Mouse (Mus musculus): ENCODE results near the gene Ddc. TPM values are rescaled to one million over a fixed set of nuclear protein-coding genes. Genes with fewer than 3 reads are reported as not detected.

The Ddc gene
- polyA plus RNA-seq, 1 experiment from 2014 or later, result 51.8 TPM

- H3K4me1 ChIP-seq (replicated peaks), result peaks cover 27% of the 10 kb centered on the region
- 77% methylated on average over 4 of the region's 4 CpGs for WGBS
Measured at GRCm38 (mm10) chr11:11805951-11806350, 92.0 kb downstream of the Ddc start.

GRCm38 (mm10) chr11:11804421-11804820, 93.5 kb downstream of the Ddc start:
- H3K9me3 ChIP-seq (replicated peaks), result no peaks in the 10 kb centered on the region
- no peak for ATAC-seq (ENCODE audit: insufficient number of reproducible peaks, low FRiP score)
- H3K27me3 ChIP-seq (replicated peaks), result no peaks in the 10 kb centered on the region
- H3K4me3 ChIP-seq, result no peak overlapping the region
- peaks cover 52% of the 10 kb centered on the region for H3K36me3 ChIP-seq
- 84% methylated on average over 5 of the region's 5 CpGs for WGBS
- H3K9ac ChIP-seq, result no peak overlapping the region
- H3K4me2 ChIP-seq, result no peak overlapping the region
- peaks cover 20% of the 10 kb centered on the region for H3K4me1 ChIP-seq (replicated peaks)
- H3K27ac ChIP-seq (ENCODE audit: poor library complexity, severe bottlenecking), result no peak overlapping the region

More at GRCm38 (mm10) chr11:11805951-11806350, 92.0 kb downstream of the Ddc start:
- H3K4me2 ChIP-seq, result no peak overlapping the region
- H3K27me3 ChIP-seq (replicated peaks), result no peaks in the 10 kb centered on the region
- no peaks in the 10 kb centered on the region for H3K9me3 ChIP-seq (replicated peaks)
- H3K9ac ChIP-seq, result no peak overlapping the region
- ATAC-seq (ENCODE audit: insufficient number of reproducible peaks, low FRiP score), result no peak
- H3K27ac ChIP-seq (ENCODE audit: poor library complexity, severe bottlenecking), result no peak overlapping the region
- peaks cover 45% of the 10 kb centered on the region for H3K36me3 ChIP-seq
- no peak overlapping the region for H3K4me3 ChIP-seq

- H3K4me2 ChIP-seq, result no peak overlapping the region
- ATAC-seq (ENCODE audit: insufficient number of reproducible peaks, low FRiP score), result no peak
- H3K4me3 ChIP-seq, result no peak overlapping the region
- H3K27me3 ChIP-seq (replicated peaks), result no peaks in the 10 kb centered on the region
- H3K9ac ChIP-seq, result no peak overlapping the region
- no peak overlapping the region for H3K27ac ChIP-seq (ENCODE audit: poor library complexity, severe bottlenecking)
- 85% methylated on average over 9 of the region's 9 CpGs for WGBS
- H3K9me3 ChIP-seq (replicated peaks), result no peaks in the 10 kb centered on the region
- H3K4me1 ChIP-seq (replicated peaks), result peaks cover 16% of the 10 kb centered on the region
- H3K36me3 ChIP-seq, result peaks cover 76% of the 10 kb centered on the region
Measured at GRCm38 (mm10) chr11:11801067-11801466, 96.9 kb downstream of the Ddc start.

GRCm38 (mm10) chr11:11800304-11800703, 97.6 kb downstream of the Ddc start:
- Histone ChIP-seq H3K27ac (ENCODE audit: poor library complexity, severe bottlenecking) (no peak overlapping the region), H3K36me3 (peaks cover 73% of the 10 kb centered on the region), H3K4me1 (replicated peaks) (peaks cover 16% of the 10 kb centered on the region), H3K27me3 (replicated peaks) (no peaks in the 10 kb centered on the region), H3K4me3 (no peak overlapping the region), H3K9ac (no peak overlapping the region), H3K9me3 (replicated peaks) (no peaks in the 10 kb centered on the region), H3K4me2 (no peak overlapping the region)
- ATAC-seq (ENCODE audit: insufficient number of reproducible peaks, low FRiP score), result no peak
- 94% methylated on average over 3 of the region's 3 CpGs for WGBS

GRCm38 (mm10) chr11:11798690-11799089, 99.3 kb downstream of the Ddc start:
- Histone ChIP-seq H3K4me2 (no peak overlapping the region), H3K9ac (no peak overlapping the region), H3K27ac (ENCODE audit: poor library complexity, severe bottlenecking) (no peak overlapping the region), H3K4me1 (replicated peaks) (peaks cover 16% of the 10 kb centered on the region), H3K27me3 (replicated peaks) (no peaks in the 10 kb centered on the region), H3K4me3 (no peak overlapping the region), H3K9me3 (replicated peaks) (no peaks in the 10 kb centered on the region), H3K36me3 (peaks cover 59% of the 10 kb centered on the region)
- ATAC-seq (ENCODE audit: insufficient number of reproducible peaks, low FRiP score), result no peak
- WGBS, result 95% methylated on average over 1 of the region's 1 CpGs

- Histone ChIP-seq H3K4me1 (replicated peaks) (no peaks in the 10 kb centered on the region), H3K27ac (ENCODE audit: poor library complexity, severe bottlenecking) (no peak overlapping the region), H3K9me3 (replicated peaks) (no peaks in the 10 kb centered on the region), H3K9ac (no peak overlapping the region), H3K27me3 (replicated peaks) (no peaks in the 10 kb centered on the region), H3K4me2 (no peak overlapping the region), H3K4me3 (no peak overlapping the region), H3K36me3 (peaks cover 30% of the 10 kb centered on the region)
- WGBS, result 74% methylated on average over 1 of the region's 1 CpGs
- ATAC-seq (ENCODE audit: insufficient number of reproducible peaks, low FRiP score), result no peak
Measured at GRCm38 (mm10) chr11:11794626-11795025, 103.3 kb downstream of the Ddc start.

GRCm38 (mm10) chr11:11788521-11788974, 109.4 kb downstream of the Ddc start:
- WGBS, result under 1% methylated on average over 8 of the region's 8 CpGs
- Histone ChIP-seq H3K4me2 (peak overlapping the region; percentile 51), H3K27me3 (replicated peaks) (no peaks in the 10 kb centered on the region), H3K4me1 (replicated peaks) (no peaks in the 10 kb centered on the region), H3K9ac (no peak overlapping the region), H3K4me3 (peak overlapping the region; percentile 8; the same call in 1 of the 2 replicates), H3K9me3 (replicated peaks) (no peaks in the 10 kb centered on the region), H3K36me3 (no peaks in the 10 kb centered on the region), H3K27ac (ENCODE audit: poor library complexity, severe bottlenecking) (no peak overlapping the region)
- peak; percentile 90 for ATAC-seq (ENCODE audit: insufficient number of reproducible peaks, low FRiP score)

GRCm38 (mm10) chr11:11785457-11785856, 112.5 kb downstream of the Ddc start:
- Histone ChIP-seq H3K9ac (no peak overlapping the region), H3K36me3 (no peaks in the 10 kb centered on the region), H3K4me1 (replicated peaks) (no peaks in the 10 kb centered on the region), H3K27me3 (replicated peaks) (no peaks in the 10 kb centered on the region), H3K4me3 (no peak overlapping the region), H3K4me2 (no peak overlapping the region), H3K9me3 (replicated peaks) (no peaks in the 10 kb centered on the region), H3K27ac (ENCODE audit: poor library complexity, severe bottlenecking) (no peak overlapping the region)
- 51% methylated on average over 6 of the region's 6 CpGs for WGBS
- no peak for ATAC-seq (ENCODE audit: insufficient number of reproducible peaks, low FRiP score)

- no peaks in the 10 kb centered on the region for H3K9me3 ChIP-seq (replicated peaks)
- no peak for ATAC-seq (ENCODE audit: insufficient number of reproducible peaks, low FRiP score)
- H3K4me1 ChIP-seq (replicated peaks), result no peaks in the 10 kb centered on the region
- H3K4me3 ChIP-seq, result no peak overlapping the region
- no peak overlapping the region for H3K27ac ChIP-seq (ENCODE audit: poor library complexity, severe bottlenecking)
- H3K27me3 ChIP-seq (replicated peaks), result no peaks in the 10 kb centered on the region
- H3K9ac ChIP-seq, result no peak overlapping the region
- 82% methylated on average over 8 of the region's 8 CpGs for WGBS
- H3K4me2 ChIP-seq, result no peak overlapping the region
- no peaks in the 10 kb centered on the region for H3K36me3 ChIP-seq
Measured at GRCm38 (mm10) chr11:11781728-11782127, 116.2 kb downstream of the Ddc start.

- WGBS, result 85% methylated on average over 6 of the region's 6 CpGs
- ATAC-seq (ENCODE audit: insufficient number of reproducible peaks, low FRiP score), result no peak
Measured at GRCm38 (mm10) chr11:11778345-11778744, 119.6 kb downstream of the Ddc start.

GRCm38 (mm10) chr11:11777796-11778195, 120.1 kb downstream of the Ddc start:
- ATAC-seq (ENCODE audit: insufficient number of reproducible peaks, low FRiP score), result no peak
- Histone ChIP-seq H3K4me1 (replicated peaks) (no peaks in the 10 kb centered on the region), H3K27ac (ENCODE audit: poor library complexity, severe bottlenecking) (no peak overlapping the region), H3K9ac (no peak overlapping the region), H3K36me3 (no peaks in the 10 kb centered on the region), H3K4me3 (no peak overlapping the region), H3K27me3 (replicated peaks) (no peaks in the 10 kb centered on the region), H3K4me2 (no peak overlapping the region), H3K9me3 (replicated peaks) (no peaks in the 10 kb centered on the region)
- WGBS, result 73% methylated on average over 2 of the region's 2 CpGs

More at GRCm38 (mm10) chr11:11778345-11778744, 119.6 kb downstream of the Ddc start:
- no peaks in the 10 kb centered on the region for H3K36me3 ChIP-seq
- H3K4me2 ChIP-seq, result no peak overlapping the region
- no peaks in the 10 kb centered on the region for H3K9me3 ChIP-seq (replicated peaks)
- H3K27ac ChIP-seq (ENCODE audit: poor library complexity, severe bottlenecking), result no peak overlapping the region
- H3K27me3 ChIP-seq (replicated peaks), result no peaks in the 10 kb centered on the region
- H3K4me1 ChIP-seq (replicated peaks), result no peaks in the 10 kb centered on the region
- H3K9ac ChIP-seq, result no peak overlapping the region
- no peak overlapping the region for H3K4me3 ChIP-seq

GRCm38 (mm10) chr11:11777246-11777645, 120.7 kb downstream of the Ddc start:
- no peaks in the 10 kb centered on the region for H3K4me1 ChIP-seq (replicated peaks)
- H3K9me3 ChIP-seq (replicated peaks), result no peaks in the 10 kb centered on the region
- no peak overlapping the region for H3K27ac ChIP-seq (ENCODE audit: poor library complexity, severe bottlenecking)
- no peaks in the 10 kb centered on the region for H3K27me3 ChIP-seq (replicated peaks)
- no peak overlapping the region for H3K4me3 ChIP-seq
- no peak overlapping the region for H3K4me2 ChIP-seq
- WGBS, result 83% methylated on average over 3 of the region's 3 CpGs
- no peak for ATAC-seq (ENCODE audit: insufficient number of reproducible peaks, low FRiP score)
- H3K9ac ChIP-seq, result no peak overlapping the region
- H3K36me3 ChIP-seq, result no peaks in the 10 kb centered on the region

Data from heart, embryonic 12.5 days (tissue).